Mouse (Mus musculus): ENCODE data around the gene Gusb.

Gusb gene

DNA sequence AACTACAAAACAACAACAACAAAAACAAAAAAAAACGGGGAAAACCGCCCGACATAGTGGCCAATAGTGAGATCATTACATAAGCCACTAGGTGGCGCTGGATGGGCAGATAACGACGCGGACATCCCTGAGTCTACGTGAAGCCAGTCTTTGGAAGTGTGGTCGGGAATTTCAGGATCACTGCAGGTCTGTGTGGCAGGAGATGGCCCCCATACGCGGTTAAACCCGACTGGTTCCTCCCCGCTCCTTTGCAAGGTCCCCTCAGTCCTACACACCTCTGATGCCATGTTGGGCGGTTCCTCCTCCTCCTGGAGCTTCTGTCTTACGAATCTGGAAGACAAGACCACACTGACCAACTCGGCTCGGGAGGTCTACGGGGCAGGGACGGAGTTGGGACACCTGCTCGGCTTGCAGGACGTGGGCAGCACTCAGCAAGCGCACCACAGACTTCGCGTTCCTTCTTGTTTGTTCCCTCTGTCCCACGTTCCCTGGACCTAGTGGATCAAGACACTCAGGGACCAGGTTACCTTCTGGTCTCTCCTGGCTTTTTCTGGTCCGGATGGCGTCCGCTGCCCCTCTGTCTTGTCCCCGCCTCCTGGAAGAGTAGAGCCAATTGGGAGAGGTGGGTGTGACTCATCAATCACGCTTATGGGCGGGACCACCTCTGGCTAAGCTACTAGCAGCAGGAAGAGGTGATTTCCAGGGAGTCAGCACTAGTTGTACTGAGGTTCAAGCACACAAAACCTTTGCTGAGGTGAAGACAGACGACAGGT lies 21.1 kb upstream of the Gusb start:
- DNase-seq = peak; percentile 96 to 97

DNA sequence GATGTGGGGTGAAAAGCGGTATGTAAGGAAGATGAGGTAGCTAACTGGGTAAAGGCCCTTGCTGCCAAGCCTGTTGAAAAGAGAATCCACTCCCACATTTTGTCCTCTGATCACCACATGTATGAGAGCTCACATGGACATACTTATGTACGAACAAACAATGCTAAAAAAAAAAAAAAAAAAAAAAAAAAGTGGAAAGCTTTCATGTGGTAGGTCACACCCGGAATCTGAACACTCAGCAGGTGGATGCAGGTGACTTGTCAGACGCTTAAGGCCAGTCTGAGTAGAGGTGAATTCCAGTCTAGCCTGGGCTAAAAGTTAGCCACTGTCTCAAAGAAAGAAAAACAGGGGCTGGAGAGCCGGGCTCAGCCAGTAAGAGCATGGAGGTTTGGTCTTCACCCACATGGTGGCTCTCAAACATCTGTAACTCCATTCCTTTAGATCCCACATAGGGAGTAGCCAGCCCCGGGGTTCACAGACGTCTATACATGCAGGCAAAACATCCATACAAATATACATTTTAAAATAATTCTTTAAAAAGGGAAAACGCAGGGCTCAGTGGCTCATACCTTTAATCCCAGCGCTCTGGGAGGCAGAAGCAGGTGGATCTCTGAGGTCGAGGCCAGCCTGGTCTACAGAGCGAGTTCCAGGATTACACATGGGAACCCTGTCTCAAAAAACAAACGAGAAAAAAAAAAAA lies 20.4 kb upstream of the Gusb start:
- no peak for DNase-seq

DNA sequence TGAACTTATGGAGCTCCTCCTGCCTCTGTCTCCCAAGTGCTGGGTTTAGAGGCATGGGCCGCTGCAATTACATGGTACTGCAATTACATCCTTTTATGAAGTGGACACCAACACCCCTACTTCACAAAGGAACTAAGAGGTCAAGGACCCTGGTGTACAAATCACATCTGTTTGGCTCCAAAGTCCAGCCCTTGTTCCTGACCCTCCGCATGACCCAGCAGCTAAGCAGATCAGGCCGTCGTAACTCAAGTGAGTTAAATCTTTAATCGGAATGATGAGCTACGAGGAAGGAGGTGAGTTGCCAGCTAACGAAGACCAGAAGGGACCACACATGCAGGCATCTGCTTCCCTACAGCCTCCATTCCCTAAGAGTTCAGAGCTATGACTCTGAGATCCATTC lies 19.5 kb upstream of the Gusb start:
- DNase-seq = peak; percentile 55 to 80

DNA sequence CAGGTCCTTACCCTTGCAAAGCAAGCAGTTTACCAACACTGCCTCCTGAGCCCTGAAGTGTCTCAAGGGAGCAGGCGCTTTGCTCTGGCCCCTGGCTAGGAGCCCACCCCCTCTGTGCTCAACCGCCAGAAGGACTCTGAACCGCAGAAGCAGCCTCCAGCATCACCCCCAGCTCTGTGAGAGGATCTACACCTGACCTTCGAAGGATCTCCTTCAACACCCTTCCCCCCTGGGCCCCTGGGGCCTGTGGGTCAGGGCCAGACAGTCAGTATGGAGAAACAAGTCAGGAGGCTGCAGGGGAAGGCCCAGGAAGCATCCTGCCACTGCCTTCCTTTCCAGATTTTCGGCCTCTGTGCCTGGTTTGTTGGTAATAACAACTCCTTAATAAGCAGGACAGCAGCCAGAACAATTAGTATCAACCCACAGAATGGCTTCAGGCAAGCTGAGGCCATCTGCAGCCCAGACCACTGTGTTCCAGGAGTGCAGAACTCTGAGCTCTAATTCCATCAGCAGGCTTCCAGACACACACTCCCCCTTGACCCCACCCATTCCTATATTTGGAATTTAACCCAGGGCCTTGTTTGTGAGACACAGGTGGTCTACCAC lies 18.6 kb upstream of the Gusb start:
- DNase-seq = peak; percentile 38 to 80

DNA sequence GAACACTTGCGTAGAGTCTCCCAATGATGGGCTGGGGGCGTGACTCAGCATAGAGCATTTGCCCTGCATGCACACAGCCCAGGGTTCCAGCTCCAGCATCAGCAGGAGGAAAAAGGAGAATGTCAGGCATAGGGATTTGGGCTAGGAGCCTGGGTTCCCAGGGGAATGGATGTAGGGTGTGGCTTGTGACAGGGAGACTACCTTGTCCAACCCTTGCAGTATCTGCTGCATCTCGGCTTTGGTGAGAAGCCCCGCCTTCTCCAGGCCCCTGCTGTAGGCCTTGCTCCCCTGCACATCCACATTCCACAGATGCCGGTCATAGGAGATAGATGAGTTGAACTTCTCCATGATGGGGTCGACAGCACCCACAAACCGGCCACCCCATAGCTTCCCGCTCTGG lies 16.6 kb upstream of the Gusb start:
- DNase-seq = no peak

DNA sequence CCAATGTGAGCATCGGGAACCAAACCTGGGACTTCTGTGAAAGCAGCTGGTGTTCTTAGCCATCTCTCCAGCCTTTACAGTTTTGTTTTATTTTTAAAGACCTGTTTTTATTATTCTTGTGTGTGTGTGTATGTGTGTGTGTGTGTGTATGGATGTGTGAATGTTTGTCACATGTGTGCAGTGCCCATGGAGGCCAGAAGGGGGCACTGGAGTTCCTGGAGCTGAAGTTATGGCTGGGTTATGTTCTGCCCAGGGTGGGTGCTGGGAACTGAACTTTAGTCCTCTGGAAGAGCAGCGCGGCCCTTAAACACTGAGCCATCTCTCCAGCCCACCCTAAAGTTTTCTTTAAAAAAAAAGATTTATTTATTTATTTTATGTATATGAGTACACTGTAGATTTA lies 12.3 kb upstream of the Gusb start:
- no peak for DNase-seq

DNA sequence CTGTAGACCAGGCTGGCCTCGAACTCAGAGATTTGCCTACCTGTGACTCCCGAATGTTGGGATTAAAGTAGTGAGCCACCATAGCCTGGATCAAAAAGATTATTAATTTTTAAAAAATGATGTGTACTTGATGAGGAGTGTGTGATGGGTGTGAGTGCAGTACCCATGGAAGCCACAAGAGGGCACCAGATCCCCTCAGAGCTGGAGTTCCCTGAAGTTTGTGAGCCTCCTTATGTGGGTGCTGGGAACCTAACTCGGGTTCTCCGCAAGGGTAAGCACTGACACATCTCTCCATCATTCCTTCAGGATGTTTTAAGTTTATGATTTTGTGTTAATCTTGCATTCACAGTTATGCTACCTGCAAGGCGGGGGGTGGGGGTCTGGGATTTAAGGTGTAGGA lies 8.1 kb upstream of the Gusb start:
- DNase-seq = no peak

DNA sequence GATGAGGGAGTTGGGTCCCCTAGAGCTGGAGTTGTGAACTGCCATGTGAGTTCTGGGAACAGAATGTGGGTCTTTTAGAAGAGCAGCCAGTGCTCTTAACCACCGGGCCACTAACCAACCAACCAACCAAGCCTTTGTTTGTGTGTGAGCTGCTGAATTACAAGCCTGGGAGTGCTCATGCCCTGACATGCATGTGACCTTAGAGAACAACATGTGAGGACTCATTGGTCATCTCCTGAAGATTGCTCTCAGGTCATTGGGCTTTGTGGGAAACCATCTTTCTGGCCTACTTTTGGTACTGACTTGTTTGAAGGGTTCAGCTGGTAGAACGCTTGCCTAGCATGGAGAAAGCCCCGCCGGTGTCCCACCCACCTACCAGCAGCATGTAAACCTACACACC lies 6.9 kb upstream of the Gusb start:
- DNase-seq = no peak

DNA sequence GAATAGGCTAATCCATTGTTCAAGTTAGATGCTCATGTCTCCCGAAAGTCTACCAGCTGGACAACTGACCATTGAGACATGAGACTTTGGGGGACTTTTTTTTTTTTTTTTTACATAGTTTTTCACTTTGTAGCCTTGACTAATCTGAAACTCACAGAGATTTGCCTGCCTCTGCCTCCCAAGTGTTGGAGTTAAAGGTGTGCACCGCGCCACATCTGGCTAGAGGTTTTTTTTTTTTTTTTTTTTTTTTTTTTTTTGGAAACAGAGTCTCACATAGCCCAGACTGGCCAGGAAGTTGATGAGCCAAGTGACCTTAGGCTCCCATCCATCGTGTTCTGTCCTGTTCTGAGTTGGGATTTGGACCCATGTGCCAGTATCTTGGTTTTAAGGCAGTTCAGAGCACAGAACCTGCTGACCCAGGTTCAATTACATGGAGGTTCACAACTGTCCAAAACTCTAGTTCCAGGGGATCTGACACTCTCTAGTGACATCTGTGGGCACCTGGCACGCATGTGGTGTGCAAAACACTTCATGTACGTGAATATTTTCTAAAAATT lies 5.3 kb upstream of the Gusb start:
- DNase-seq = no peak

DNA sequence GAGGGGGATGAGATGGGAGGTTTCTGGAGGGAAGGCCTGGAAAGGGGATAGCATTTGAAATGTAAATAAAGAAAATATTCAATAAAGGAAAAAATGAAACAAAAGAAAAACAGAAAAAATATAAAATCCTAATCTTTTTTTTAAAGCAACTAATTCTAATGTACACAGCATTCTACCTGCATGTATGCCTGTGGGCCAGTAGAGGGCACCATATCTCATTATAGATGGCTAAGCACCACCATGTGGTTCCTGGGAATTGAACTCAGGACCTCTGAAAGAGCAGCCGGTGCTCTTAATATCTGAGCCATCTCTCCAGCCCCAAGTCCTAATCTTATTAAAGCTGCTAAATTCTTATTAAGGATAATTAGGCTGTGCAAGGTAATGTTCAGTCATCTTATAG lies 4.5 kb upstream of the Gusb start:
- DNase-seq = no peak

DNA sequence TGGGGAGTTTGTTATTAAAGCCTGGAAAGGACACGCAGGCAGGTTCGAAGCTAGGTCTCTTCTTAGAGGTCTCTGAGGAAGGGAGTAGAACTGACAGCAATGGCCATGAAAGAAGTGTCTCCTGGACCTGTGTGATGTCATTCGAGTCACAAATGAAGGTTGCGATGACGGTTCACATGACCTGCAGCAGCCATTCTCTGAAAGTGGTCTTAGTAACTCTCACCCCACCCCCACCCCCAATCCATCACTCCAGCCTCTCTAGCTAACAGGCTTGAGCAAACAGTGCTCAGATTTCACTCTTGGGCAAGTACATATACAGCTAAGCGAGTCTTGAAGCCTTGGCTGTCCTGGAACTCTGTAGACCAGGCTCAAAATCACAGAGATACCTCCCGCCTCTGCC lies 380 bp upstream of the Gusb start:
- no peak for DNase-seq

DNA sequence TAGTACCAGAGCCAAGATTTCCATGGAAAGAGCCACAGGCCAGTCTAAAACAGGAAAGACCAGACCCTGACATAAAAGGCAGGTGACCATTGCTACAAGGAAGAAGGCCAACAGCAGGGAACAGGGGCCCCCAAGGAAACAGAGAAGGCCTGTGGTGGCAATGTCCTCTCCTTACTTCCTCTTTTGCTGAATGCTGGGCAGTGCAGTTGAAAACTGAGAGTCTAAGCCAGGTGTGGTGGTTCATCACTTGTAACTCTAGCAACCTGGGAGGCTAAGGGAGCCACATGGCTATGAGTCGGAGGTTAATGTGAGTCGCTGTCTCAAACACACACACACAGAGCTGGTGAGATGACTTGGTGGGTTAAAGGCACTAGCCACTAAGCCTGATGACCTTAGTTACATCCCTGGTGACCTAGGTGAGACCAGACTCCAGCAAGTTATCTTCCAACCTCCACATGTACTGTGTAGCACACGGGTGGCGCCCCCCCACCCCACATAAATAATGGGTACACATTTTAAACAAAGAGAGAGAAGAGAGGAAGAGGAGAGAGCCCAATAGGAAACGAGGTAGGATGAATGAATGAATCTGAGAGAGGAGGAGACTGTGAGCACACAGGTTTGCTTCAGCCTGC lies 1.4 kb downstream of the Gusb start:
- DNase-seq = no peak

DNA sequence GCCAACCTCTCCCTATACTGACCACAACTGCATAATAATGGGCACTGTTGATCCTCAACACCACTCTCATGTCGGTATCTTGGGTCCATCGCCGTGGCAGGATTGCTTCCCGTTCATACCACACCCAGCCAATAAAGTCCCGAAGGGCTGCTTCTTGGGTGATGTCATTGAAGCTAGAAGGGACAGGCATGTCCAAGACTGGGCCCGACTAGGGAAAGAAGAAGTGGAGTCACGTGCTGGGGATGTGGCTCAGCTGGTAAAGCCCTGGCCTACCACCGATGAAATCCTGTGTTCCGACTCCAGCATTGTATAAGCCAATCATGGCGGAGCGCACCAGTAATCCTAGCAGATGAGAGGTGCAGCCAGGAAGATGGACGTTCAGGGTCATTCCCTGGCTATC lies 2.1 kb downstream of the Gusb start:
- DNase-seq = peak in 1 of 2 experiments; percentile 42

DNA sequence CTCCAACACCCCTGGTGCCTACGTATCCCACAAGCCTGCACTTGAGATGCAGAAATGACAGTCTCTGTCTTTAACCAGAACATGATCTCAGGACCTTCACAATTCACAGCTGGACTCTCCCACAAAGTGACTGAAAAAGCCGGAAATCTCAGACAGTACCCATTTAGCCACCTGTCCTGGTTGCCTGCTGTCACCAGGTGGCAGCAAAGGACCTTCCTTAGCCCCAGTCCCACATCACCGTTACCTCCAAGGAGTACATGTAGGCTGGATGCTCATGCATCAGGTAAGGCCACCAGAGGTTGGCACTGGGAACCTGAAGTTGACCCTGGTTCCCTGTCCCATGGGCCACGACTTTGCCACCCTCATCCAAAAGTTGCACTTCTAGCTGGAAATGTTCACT lies 3.8 kb downstream of the Gusb start:
- DNase-seq = peak; percentile 71 to 77

DNA sequence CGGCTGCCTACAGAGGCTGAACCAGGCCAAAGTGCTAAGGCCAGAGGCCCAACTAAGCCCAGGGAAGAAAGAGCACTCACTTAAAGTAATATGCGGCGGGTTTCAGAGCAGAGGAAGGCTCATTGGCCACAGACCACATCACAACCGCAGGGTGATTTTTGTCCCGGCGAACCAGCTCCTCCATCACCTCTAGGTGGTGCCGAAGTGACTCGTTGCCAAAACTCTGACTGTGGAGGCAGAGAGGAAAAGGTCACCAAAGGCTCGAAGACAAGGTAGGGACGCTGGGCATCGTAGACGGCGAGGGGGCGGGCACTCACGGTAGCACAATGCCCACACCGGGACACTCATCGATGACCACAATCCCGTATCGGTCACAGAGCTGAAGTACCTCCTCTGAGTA lies 5.1 kb downstream of the Gusb start:
- no peak for DNase-seq

DNA sequence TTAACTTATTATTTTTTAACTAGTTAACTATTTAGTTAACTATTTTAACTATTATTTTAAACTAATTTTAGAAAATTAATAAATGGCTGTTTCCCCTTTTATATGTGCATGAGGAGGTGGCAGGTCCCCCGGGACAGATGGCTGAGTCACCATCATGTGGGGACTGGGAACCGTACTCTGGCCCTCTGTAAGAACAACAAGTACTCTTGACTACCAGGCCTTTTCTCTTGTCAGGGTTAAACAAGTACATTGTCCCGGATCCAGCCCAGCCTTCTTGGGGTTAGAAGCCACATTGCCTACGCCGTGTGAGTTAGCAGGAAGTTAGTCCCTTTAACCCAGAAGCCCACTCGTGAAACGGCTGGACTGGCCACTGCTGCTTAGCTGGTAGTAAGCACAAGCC lies 7.9 kb downstream of the Gusb start:
- DNase-seq = no peak

DNA sequence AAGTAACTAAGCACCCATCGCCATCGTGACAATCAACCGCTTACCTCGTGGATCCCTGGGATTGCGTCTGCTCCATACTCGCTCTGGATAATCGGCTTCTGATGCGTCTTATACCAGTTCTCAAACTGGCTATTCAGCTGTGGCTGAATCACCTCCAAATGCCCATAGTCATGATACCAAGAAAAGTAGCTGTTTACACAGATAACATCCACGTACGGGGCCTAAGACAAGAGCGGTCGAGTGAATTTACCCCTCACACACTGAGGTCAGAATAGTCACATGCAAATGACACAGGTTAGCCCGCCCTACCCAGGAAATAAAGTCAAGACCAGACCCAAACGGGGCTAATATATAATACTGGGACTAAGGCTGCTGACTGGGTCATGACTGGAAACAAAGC lies 9.5 kb downstream of the Gusb start:
- DNase-seq = no peak

DNA sequence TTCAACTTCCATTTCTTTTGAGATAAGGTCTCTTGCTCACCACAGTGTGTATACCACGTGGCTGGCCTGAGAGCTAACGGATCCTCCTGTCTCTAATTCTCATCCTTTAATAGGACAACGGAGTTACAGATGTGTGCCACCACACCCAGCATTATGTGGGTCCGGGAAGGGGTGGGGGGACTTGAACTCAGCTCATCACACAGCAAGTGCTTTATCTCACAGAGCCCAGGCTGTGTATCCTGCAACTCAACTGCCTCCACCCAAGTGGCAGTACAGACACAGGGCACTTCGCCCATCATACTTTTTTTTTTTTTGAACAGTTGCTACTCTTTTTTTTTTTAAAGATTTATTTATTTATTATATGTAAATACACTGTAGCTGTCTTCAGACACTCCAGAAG lies 11.0 kb downstream of the Gusb start:
- DNase-seq = no peak

DNA sequence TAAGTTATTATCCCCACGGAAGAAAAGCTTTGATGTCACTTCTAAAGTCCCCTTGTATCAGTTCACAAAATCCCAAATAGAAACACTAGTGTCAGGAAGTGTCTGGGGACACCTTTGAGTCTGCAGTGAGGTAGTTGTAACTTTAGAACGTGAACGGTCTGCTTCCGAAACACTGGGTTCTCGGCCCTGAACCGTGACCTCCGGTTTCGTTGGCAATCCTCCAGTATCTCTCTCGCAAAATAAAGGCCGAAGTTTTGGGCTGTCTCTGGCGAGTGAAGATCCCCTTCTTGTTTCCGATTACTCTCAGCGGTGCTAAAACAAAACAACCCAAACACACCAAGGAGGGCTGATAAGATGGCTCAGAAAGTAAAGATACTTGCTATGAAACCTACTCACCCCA lies 13.5 kb downstream of the Gusb start:
- DNase-seq = peak; percentile 22 to 41

DNA sequence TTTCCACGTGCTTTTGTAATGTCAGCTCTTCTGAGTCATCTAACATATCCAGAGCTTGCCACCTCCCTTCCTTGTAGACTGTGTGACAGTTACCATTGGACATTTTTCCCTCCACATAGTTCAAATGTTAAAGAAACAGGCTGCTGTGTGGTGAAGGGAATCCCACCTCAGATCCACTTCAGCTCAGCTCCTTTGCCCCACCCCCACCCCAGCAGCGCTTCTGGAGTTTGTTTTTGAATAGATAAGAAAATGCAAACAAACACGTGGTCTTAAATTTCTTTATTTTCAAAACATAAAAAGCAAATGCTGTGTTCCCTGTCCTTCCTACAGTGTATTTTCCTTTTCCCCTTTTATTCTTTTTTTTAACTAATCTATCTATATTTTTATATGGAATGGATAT lies 22.6 kb downstream of the Gusb start:
- DNase-seq = no peak

DNA sequence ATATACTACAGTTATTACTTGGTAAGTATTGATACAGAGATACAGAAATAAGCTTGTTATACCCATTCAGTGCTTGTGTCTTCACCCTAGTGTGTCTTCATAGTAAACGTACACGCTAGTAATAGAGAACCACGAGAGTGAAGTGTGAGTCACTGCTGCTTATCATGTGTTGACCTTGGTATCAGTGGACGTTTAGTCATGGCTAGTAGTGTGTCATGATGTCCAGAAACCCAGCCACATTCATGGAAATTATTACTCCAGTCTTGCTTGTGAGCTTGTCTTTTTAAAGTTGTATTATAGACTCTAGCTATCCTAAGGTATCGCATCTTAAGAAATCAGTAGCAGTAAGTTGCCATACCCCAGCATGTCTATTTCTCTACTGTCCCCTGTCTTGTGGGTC lies 24.2 kb downstream of the Gusb start:
- no peak for DNase-seq

DNA sequence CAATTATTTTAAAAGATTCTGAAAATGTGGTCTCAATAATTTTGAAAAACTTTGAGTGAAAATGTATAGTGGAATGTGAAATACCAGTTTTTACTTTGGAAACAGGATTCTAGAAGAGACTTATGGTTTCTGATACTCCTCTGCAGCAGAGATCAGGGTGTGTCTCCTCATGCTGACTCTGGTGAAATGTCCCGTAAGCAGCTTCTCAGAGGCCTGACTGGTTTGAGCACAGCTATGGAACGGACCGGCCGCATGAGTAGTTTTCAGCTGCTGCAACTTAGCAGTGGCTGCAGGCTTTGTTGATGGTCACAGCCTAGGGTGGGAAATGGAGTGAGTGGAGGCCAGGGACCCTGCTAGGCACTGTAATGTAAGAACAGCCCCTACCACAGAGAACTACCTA lies 25.1 kb downstream of the Gusb start:
- DNase-seq = no peak

DNA sequence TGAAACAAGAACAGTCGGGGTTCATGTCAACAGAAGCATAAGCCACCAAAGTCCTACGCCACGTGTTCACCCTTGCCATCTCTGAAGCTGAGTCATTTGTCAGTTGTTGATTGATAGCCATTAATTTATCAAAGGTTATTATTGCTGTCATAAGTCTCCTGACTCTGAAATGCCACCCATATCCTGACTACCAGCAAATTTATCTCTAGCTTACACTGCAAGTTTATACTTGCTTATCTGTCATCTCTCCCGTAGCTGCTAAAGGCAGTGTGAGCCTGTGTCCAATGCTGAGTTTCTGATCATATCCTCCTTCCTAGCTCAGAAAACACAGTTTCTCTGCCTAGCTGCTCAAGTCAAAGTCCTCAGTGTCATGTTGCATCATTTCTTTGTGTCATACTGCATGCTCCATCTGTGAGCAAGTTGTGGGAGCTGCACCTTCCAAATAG lies 28.0 kb downstream of the Gusb start:
- no peak for DNase-seq
